Mouse (Mus musculus) CH12.LX (cell line): ENCODE data around the gene Tanc1. TPM values are rescaled to one million over a fixed set of nuclear protein-coding genes. Genes with fewer than 3 reads are reported as not detected.

ENCODE experiments used
- DNase-seq: peaks from one replicate; pipeline ENCODE4 v3.0.0-alpha.2; 2013; ENCODE audit errors: extremely low read depth
- H3K27ac ChIP-seq: 2 replicates; pipeline ENCODE4 v1.5.1; 2012; ENCODE audit warnings: low read depth, mild to moderate bottlenecking, control low read depth, moderate library complexity; ENCODE audit not compliant: insufficient read depth
- H3K27me3 ChIP-seq: replicated peaks from 2 replicates; pipeline ENCODE3; 2012; ENCODE audit warnings: inconsistent platforms
- H3K36me3 ChIP-seq, 2 experiments: replicated peaks in 1 of 2; 2 replicates each; pipeline versions ENCODE3 to v1.6.1; 2012; ENCODE audit warnings: inconsistent platforms in 1 of 2, low read length in 1 of 2, mild to moderate bottlenecking in 1 of 2, mixed read lengths in 1 of 2, moderate library complexity in 1 of 2; ENCODE audit not compliant: control insufficient read depth in 1 of 2, insufficient read depth in 1 of 2
- H3K4me1 ChIP-seq, 2 experiments: 2 replicates each; pipeline ENCODE4 v1.6.1; 2012; ENCODE audit warnings: inconsistent platforms in 1 of 2, moderate library complexity in 1 of 2; ENCODE audit not compliant: insufficient read depth in 2 of 2, control insufficient read depth in 1 of 2
- H3K4me2 ChIP-seq: 2 replicates; pipeline ENCODE4 v1.6.1; 2012; ENCODE audit warnings: low read depth, mild to moderate bottlenecking, control low read depth; ENCODE audit not compliant: poor library complexity, insufficient read depth, severe bottlenecking
- H3K4me3 ChIP-seq, 3 experiments: fragments of 150-350 bp in 1 of 3; sonication (generic) in 1 of 3; replicated peaks in 1 of 3; 2 replicates each; pipeline versions ENCODE3 to v1.5.1; 2011 to 2012; ENCODE audit warnings: low read depth in 2 of 3, low read length in 2 of 3, mild to moderate bottlenecking in 2 of 3, moderate library complexity in 2 of 3, control low read depth in 1 of 3, improper control_type of control experiment in 1 of 3, inconsistent platforms in 1 of 3, mixed read lengths in 1 of 3; ENCODE audit not compliant: poor library complexity in 1 of 3
- H3K79me2 ChIP-seq: replicated peaks from 2 replicates; pipeline ENCODE4 v1.6.1; 2012; ENCODE audit warnings: mild to moderate bottlenecking, moderate library complexity; ENCODE audit not compliant: control insufficient read depth, poor library complexity, insufficient read depth, severe bottlenecking; ENCODE audit errors: extremely low read depth
- H3K9ac ChIP-seq: 2 replicates; pipeline ENCODE4 v1.6.1; 2012; ENCODE audit warnings: low read depth, mild to moderate bottlenecking, control low read depth, moderate library complexity; ENCODE audit not compliant: insufficient read depth
- H3K9me3 ChIP-seq: replicated peaks from 2 replicates; pipeline ENCODE3; 2012; ENCODE audit warnings: low read length, inconsistent platforms, mixed read lengths
- CHD1 ChIP-seq: IDR thresholded peaks from 2 replicates; pipeline ENCODE4 v1.6.1; 2012; ENCODE audit warnings: low read depth, low read length, improper control_type of control experiment, inconsistent platforms
- CHD2 ChIP-seq: IDR thresholded peaks from 2 replicates; pipeline ENCODE4 v1.6.1; 2011; ENCODE audit warnings: low read length, improper control_type of control experiment
- EP300 ChIP-seq: IDR thresholded peaks from 2 replicates; pipeline ENCODE4 v1.6.1; 2011; ENCODE audit warnings: low read length, improper control_type of control experiment
- ETS1 ChIP-seq: conservative IDR thresholded peaks from 2 replicates; pipeline ENCODE4 v1.6.1; 2012; ENCODE audit warnings: low read depth, mild to moderate bottlenecking, inconsistent platforms, low read length, improper control_type of control experiment, moderate library complexity
- GABPA ChIP-seq: IDR thresholded peaks from 2 replicates; pipeline ENCODE4 v1.6.1; 2012; ENCODE audit warnings: low read depth, low read length, improper control_type of control experiment, inconsistent platforms; ENCODE audit not compliant: insufficient replicate concordance
- HCFC1 ChIP-seq: IDR thresholded peaks from 2 replicates; pipeline ENCODE4 v1.6.1; 2012; ENCODE audit warnings: low read depth, mild to moderate bottlenecking, inconsistent platforms, low read length, improper control_type of control experiment
- JUN ChIP-seq: IDR thresholded peaks from 2 replicates; pipeline ENCODE4 v1.6.1; 2011; ENCODE audit warnings: low read depth, mild to moderate bottlenecking, low read length, improper control_type of control experiment, moderate library complexity; ENCODE audit not compliant: insufficient read depth
- MAFK ChIP-seq: IDR thresholded peaks from 2 replicates; pipeline ENCODE4 v1.6.1; 2011; ENCODE audit warnings: low read length, improper control_type of control experiment; ENCODE audit not compliant: insufficient replicate concordance
- MAZ ChIP-seq: IDR thresholded peaks from 2 replicates; pipeline ENCODE4 v1.6.1; 2012; ENCODE audit warnings: low read depth, mild to moderate bottlenecking, inconsistent platforms, low read length, improper control_type of control experiment, moderate library complexity
- MYC ChIP-seq: IDR thresholded peaks from 2 replicates; pipeline ENCODE4 v1.6.1; 2011; ENCODE audit warnings: low read depth, mild to moderate bottlenecking, improper control_type of control experiment, low read length
- NELFE ChIP-seq: IDR thresholded peaks from 2 replicates; pipeline ENCODE4 v1.6.1; 2011; ENCODE audit warnings: low read depth, low read length, improper control_type of control experiment
- PAX5 ChIP-seq: IDR thresholded peaks from 2 replicates; pipeline ENCODE4 v1.6.1; 2012; ENCODE audit warnings: low read length, inconsistent platforms, mixed read lengths
- POLR2A ChIP-seq: IDR thresholded peaks from 2 replicates; pipeline ENCODE4 v1.6.1; 2011; ENCODE audit warnings: low read depth, mild to moderate bottlenecking, improper control_type of control experiment, low read length
- POLR2AphosphoS2 ChIP-seq: IDR thresholded peaks from 2 replicates; pipeline ENCODE4 v1.6.1; 2011; ENCODE audit warnings: low read depth, low read length, improper control_type of control experiment
- SIN3A ChIP-seq: IDR thresholded peaks from 2 replicates; pipeline ENCODE4 v1.6.1; 2012; ENCODE audit warnings: low read length, improper control_type of control experiment, inconsistent platforms
- TBP ChIP-seq: conservative IDR thresholded peaks from 2 replicates; pipeline ENCODE4 v1.6.1; 2011; ENCODE audit warnings: low read depth, low read length, improper control_type of control experiment
- TCF12 ChIP-seq: IDR thresholded peaks from 2 replicates; pipeline ENCODE4 v1.6.1; 2014; ENCODE audit warnings: low read depth, mild to moderate bottlenecking, inconsistent platforms, low read length, improper control_type of control experiment
- UBTF ChIP-seq: IDR thresholded peaks from 2 replicates; pipeline ENCODE4 v1.6.1; 2012; ENCODE audit warnings: low read depth, mild to moderate bottlenecking, inconsistent platforms, low read length, improper control_type of control experiment, moderate library complexity
- ZC3H11A ChIP-seq: IDR thresholded peaks from 2 replicates; pipeline ENCODE4 v1.6.1; 2012; ENCODE audit warnings: low read depth, mild to moderate bottlenecking, inconsistent platforms, low read length, improper control_type of control experiment
- ZMIZ1 ChIP-seq: IDR thresholded peaks from 2 replicates; pipeline ENCODE4 v1.6.1; 2012; ENCODE audit warnings: low read depth, mild to moderate bottlenecking, inconsistent platforms, low read length, improper control_type of control experiment
- ZNF384 ChIP-seq: IDR thresholded peaks from 2 replicates; pipeline ENCODE4 v1.6.1; 2012; ENCODE audit warnings: low read depth, low read length, improper control_type of control experiment, inconsistent platforms
- dilution Hi-C: fragments of 300-500 bp; cut with MboI; formaldehyde crosslinking; loops from 2 replicates; pipeline ENCODE4 v1.14.3; 2020; ENCODE audit warnings: low sequenced_read_pairs; ENCODE audit not compliant: extremely low pct_unique_long_range_greater_than_20kb, extremely low pct_ligation_motif_present
- in situ Hi-C: fragments of 300-500 bp; cut with MboI; formaldehyde crosslinking; loops from 3 replicates; pipeline ENCODE4 v1.14.3; 2019; ENCODE audit warnings: low sequenced_read_pairs, low pct_ligation_motif_present, low pct_unique_long_range_greater_than_20kb, mixed read lengths
- polyA plus RNA-seq: library from polyadenylated mRNA; unstranded; fragments of >175 nt; gene quantifications from 2 replicates; pipeline ENCODE4 v1.2.1, GENCODE M21; 2012; ENCODE audit warnings: low read depth; ENCODE audit not compliant: insufficient read length
- total RNA-seq, 2 experiments: library from RNA; depleted of rRNA; stranded (reverse); fragments of 300-350 nt in 1 of 2; fragments of >200 nt in 1 of 2; gene quantifications; 2 replicates each; pipeline ENCODE4 v1.2.3; 2012 to 2014

Gene Tanc1
- total and polyA plus RNA-seq, 3 experiments: 0.08 to 0.21 (median 0.08) TPM

DNA sequence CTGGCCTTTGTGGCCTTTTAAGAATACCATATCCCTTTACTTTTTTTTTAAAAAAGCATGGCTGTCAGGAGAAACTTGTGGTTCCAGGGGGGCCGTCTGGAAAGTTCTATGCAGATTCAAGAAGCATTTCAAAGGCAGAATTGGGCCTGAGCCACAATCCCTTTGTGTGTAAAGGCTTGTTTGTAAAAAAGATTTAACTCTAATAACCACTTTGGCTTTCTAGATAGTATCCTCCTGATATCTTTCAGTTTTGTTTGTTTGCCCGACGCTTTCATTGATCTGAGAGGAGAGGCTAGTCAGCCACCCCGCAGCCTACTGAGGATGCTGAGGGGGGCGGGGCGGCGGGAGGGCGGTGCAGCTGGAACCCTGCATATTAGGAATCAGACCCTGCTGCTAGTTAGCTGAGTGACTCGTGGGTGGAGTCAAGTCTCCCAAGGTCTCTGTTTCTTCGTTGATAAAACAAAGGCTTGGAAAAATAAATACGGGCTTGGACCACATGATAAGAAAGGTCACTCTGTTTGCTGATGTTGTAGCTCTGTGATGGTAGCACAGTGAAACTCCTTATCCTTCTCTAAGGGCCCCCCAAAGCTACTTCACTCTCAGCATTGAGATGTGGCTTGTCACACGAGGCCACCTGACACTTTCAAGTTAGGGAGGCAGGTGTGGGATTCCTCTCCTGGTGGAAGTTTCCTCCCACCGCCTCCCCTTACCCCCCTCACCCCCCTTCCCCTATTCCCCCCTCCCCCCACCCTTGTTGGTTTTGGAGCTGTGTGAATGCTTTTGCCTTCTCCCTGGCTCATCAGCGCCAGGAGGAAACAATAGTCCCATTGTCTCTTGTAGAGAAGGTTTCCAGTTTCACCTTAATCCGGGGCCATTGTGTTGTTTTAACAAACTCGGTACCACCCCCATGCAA is 86.1 kb downstream of the Tanc1 start:
- Histone ChIP-seq H3K27ac (no peak overlapping the region), H3K79me2 (no peaks in the 10 kb centered on the region), H3K9ac (no peak overlapping the region), H3K4me1 (no peaks in the 10 kb centered on the region), H3K36me3 (no peaks in the 10 kb centered on the region), H3K27me3 (no peaks in the 10 kb centered on the region), H3K4me3 (no peak overlapping the region), H3K9me3 (no peaks in the 10 kb centered on the region), H3K4me2 (no peak overlapping the region)
- in situ Hi-C loops: no loop called here
- no peak for TF ChIP-seq HCFC1
- no peak for TF ChIP-seq ZMIZ1
- TF ChIP-seq GABPA: no peak
- TF ChIP-seq ZNF384: no peak
- no peak for TF ChIP-seq NELFE
- no peak for TF ChIP-seq JUN
- no peak for TF ChIP-seq MAFK
- no peak for TF ChIP-seq EP300
- no peak for TF ChIP-seq MAZ
- TF ChIP-seq POLR2AphosphoS2: no peak
- no peak for TF ChIP-seq POLR2A
- TF ChIP-seq ETS1: no peak
- no peak for TF ChIP-seq MYC
- dilution Hi-C loops: no loop called here
- DNase-seq: no peak

DNA sequence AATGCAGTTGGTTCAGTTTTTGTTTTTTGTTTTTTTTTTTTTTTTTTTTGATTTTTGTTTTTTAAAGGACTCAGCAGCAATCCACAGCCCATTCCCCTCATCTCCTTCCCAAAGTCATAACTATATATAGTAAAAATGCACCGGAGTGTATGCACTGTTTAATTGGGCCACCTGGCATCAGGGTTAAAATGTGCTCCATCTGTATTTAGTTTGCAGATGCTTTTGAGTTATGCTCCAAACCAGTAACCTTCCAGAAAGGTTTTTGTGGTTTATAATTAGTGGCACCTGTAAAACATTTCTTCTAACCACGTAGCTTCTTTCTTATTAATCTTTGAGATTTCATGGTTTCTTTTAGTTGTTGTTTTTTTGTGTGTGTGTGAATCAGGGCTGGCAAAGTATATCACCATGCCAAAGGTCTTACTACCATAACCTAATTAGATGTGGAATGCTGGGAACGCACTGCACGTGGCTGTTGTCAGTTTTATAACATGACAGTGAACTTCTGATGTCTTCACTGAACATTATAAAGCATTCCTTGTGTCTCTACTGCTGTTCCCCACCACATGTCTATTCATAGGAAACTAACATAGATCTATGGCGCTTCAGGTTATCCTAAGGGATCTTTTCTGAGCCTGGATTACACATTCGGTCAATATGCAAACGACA is 86.9 kb downstream of the Tanc1 start:
- Histone ChIP-seq H3K9me3 (no peaks in the 10 kb centered on the region), H3K4me3 (no peak overlapping the region), H3K27ac (no peak overlapping the region), H3K36me3 (no peaks in the 10 kb centered on the region), H3K4me1 (no peaks in the 10 kb centered on the region), H3K4me2 (no peak overlapping the region), H3K27me3 (no peaks in the 10 kb centered on the region), H3K9ac (no peak overlapping the region), H3K79me2 (no peaks in the 10 kb centered on the region)
- dilution Hi-C loops (no loop called here), in situ Hi-C loops (no loop called here)
- DNase-seq: no peak
- TF ChIP-seq ETS1 (no peak), PAX5 (no peak), UBTF (no peak), TBP (no peak), SIN3A (no peak), GABPA (no peak), POLR2AphosphoS2 (no peak), CHD1 (no peak), ZC3H11A (no peak), CHD2 (no peak), TCF12 (no peak)
